Mouse (Mus musculus): Measurements from ENCODE around the gene Mtmr4.

Mtmr4 gene

DNA sequence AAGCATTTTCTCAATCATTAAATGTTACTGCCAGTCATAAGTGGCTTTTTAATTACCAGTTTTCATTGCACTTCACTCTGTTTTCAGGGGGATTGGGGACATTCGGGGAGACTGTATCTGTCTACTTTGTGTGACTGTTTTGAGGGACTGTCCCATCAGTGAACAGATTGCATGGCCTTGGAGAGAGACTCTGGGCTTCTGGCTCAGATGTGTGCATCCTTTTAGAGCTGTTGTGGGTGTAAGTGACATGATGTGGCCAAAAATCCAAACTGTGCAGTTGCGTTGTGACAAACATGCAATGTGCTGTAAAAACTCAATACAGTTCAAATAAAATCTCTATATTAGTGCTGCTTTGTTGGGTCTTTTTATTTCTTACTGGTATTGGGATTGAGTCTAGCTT is 24.0 kb downstream of the Mtmr4 start:
- no peak for DNase-seq

DNA sequence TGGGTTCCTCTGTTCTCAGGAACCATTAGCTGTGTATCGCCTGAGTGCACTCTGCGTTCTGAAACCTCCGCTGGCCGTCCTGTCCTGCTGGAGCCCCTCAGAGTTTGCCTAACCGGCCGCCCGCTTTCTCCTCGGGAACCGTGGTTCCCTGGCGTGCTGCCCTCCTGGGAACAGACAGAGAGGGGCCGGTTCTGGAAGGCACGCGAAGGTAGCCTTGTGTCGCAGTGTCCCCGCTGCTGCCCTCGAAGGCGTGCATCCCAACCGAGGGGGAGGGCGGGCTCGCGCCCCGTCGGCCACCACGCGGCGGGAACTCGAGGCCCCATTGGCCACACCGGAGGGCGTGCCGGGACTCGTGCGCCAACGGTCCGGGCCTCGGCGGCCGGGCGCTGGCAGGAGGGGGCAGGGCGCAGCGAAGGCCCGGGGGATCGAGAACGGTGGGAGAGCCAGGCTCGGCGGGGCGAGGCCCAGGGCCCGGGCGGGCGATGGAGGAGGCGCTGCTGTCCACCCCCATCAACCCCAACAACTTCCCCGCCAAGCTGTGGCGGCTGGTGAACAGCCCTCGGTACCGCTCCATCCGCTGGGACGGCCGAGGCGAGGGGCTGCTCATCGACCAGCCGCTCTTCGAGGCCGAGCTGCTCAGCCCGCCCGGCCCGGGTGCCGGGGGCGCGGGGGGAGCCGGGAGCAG is 25.0 kb downstream of the Mtmr4 start, which contains the start of gene Hsf5:
Gene Hsf5, plus strand, starts transcription at position 375 of the 685 bp plus-strand sequence.
- DNase-seq: no peak

DNA sequence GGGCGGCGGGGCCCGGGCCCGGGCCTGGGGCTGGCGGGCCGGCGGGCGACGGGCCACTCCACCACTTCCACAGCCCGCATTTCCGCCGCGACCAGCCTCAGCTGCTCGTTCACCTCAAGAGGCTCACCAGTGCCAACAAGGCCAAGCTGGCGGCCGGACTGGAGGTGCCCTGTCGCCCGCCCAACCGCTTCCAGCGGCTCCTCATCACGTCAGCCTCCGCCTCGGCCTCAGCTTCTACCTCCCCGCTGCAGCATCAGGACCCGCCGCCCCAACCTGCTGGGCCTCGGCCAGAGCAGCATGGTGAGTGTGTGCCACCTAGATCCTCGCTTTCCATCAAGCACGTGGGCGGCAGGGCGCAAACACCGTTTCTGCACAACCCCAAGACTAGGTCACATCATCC is 25.6 kb downstream of the Mtmr4 start:
- DNase-seq: no peak

DNA sequence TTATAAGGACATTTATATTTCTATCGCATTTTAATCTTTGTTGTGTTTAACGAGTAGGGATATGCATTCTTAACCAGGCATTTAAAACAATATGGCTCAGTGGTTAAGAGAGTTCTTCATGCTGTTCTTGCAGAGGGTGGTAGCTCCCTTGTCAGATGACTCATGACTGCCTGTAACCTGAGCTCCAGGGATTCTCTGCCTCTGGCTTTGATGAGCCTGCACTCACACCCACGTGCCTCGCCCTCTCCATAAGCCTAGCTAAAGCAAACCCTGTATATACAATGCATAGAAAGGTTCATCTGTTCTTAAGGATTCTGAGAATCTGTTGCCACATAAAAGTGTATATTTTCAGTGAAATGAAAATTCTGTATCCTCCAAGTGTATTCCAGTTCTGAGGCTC is 31.2 kb downstream of the Mtmr4 start:
- no peak for DNase-seq

DNA sequence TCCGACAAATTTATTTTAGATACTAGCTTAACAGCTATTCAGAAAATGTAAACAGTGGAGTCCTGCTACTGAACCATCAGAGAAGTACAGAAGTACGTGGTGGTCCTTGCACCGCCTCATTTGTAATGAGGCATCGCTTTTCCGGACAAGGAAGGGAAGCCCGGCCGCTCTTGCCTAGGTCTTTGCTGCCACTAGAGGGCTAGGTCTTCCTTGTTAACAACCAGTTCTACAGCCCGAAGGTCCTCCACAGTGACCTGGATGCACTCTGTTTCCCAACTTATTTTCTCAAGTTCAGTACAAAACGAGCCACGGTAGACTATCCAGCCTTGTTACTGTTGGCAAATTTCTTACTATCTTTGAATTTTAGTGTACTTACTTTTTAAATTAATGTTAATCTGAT is 37.9 kb downstream of the Mtmr4 start:
- DNase-seq: peak; percentile 69

DNA sequence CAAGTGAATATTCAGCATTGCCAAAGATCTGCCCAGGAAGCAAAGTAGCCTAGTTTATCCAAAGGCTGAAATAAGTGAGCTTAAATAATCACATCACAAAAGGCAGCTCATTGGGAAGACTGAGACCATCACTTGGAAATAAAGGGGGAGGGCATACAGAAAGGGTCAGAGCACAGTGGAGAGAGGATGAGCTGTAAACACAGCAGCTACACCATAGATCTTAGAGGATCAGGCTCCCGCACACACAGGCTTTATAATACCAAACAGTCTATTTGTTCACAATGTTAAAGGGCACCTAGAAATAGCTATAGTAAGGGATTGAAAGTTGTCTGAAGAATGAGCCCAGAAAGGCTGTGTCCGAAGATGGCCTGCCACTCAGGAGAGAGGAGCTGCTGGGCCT is 46.8 kb downstream of the Mtmr4 start:
- no peak for DNase-seq

DNA sequence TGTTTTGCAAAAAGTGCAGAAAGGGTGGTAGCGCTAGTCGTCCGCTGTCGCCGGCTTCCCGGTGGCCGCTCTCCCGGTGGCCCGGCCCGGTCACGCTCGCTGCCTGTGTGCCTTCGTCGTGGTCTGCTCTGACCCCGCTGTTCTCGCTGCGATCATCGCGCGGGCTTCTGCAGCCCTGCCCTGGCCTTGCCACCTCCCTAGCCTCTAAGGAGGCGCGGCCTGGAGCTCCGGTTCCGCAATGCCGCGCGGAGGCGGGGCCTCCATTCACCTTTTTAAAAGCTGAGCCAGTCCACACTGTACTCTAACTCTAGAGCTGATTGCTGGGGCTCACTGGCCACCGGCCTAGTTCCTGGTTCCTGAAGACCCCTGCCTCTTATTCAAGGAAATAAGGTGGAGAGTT is 47.2 kb downstream of the Mtmr4 start:
- DNase-seq: peak; percentile 81

DNA sequence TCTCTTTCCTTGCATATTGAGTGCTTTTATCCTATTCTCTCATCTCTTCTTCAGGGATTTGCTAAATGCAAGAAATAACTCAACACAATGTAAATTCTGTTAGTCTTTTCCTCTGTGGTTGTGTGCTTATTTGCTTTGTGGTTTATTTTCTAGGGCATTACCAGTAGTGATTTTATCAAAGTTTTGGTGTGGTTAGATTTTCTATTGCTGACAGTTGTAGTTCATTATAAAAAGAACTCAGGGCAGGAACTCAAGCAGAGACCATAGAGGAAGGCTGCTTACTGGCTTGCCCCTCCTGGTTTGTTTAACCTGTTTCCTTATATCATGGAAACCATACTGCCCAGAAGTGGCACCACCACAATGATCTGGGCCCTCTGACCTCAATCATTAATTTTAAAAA is 50.9 kb downstream of the Mtmr4 start:
- no peak for DNase-seq

DNA sequence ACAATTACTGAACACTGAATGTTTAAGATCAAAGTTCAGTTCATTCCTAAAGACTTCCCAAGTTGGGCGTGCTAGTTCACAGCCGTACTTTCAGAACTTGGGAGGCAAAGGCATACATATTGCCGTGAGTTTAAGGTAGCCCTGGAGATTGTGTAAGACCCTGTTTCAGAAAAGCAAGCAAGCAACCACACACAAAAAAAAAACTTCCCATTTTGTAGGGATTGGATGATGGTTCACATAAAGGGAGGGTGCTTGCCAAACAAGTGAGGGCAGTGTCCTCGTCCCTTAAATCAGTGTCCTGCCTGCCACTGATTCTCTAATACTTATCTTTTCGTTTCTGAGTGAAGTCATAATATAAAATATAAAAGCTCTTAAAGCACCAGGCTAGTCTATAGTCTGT is 62.7 kb downstream of the Mtmr4 start:
- no peak for DNase-seq

DNA sequence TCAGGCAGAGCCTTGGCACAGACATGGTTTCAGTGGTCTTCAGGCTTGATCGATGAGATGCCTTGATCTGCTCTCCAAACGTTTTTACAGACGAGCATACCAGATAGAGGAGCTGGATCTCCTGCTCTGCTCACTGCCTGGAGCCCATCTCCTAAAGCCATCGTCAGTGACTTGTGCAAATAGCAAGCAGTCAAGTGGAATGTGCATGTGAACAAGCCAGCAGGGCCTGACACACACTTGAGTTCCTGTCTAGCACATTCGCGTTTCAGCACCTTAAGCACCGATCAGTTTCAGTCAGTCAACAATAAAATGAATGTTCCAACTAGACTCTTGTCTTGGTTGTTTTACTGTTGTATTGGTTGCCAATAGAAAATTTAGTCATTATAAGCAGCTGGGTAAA is 67.3 kb downstream of the Mtmr4 start:
- no peak for DNase-seq

DNA sequence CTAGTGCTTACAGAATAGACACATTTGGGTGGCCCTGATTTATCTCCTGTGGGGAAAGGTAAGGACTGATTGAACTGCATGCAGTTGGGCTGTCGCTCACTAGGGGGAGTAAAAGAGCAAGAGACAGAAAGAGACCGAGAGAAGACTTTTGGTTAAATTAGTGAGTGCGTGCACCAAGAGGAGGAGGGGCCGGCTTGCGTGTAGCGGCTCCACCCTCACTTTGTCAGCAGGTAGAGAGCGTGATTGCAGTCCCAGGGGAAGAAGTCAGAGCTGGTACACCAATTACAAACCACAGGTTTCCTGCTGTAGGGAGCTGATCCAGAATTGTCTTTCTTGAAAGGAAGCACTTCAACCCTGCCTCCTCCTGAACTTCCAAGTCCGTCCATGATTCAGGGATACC is 70.4 kb downstream of the Mtmr4 start, which contains the start of gene Rnf43:
Gene Rnf43, plus strand, starts transcription at position 316 of the 400 bp plus-strand sequence.
- DNase-seq: peak; percentile 92

DNA sequence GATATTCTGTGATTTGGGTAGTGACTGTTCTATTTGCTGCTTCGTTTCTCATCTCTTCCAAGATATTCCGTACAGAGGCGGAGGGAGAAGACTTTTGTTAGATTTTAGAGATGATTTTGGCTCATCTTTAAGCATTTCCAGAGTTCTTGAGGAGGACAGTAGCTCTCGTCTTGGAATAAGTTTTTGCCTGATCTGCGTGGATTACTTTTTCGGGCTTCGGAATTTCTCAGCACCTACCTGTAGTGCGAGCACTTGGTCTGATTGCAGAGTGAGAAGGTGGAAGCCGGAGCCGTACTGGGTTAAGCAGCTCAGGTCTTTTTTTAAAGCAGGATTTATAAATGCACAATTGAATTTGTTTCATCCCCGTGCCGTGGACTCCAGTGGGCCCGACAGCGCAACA is 70.9 kb downstream of the Mtmr4 start:
- DNase-seq: no peak

DNA sequence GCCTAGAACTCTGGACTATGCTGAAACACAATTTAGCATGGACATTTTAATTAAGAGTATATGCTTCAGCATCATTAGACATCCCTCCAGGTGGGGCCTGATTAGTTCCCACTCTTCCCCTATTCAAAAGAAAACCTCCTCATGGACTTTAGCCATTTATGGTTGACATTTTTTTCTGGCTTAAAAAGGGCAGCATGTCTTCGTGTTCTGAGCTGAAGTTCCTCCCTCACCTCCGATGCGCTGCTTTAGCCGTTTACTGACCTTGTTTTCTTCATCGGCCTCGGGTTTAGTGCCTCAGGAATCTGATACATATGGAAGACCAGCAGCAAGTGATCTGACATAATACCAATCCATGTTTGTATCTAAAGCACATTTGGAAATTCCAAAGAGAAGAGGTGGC is 72.0 kb downstream of the Mtmr4 start:
- no peak for DNase-seq

DNA sequence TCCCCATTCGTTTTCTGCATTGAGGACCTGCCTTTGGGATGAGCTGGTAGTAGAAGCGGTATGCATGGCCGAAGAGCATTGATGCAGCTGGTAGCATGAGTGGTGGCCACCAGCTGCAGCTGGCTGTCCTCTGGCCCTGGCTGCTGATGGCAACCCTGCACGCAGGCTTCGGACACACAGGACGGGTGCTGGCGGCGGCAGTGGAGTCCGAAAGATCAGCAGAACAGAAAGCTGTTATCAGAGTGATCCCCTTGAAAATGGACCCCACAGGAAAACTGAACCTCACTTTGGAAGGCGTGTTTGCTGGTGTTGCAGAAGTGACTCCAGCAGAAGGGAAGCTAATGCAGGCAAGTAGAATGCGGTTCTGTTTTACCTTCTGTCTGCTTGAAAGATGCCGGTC is 72.6 kb downstream of the Mtmr4 start:
- no peak for DNase-seq

DNA sequence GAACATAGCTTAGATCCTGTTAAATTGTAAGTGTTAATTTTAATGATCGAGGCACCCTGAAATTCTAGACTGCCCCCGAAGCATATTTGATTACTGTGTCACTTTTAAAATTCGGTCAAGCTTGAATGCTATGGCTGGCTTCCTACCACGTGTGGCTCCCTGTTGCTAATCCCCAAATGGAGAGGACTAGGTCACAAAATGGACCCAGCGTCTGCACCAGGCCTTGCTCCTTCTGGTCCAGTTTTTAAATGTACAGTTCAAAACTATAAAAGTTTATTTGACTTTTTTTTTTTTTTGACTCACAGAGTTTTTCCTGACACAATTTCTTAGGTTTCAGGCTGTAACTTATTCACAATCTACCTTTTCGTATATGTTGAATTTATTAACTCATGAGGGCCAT is 73.3 kb downstream of the Mtmr4 start:
- DNase-seq: no peak

DNA sequence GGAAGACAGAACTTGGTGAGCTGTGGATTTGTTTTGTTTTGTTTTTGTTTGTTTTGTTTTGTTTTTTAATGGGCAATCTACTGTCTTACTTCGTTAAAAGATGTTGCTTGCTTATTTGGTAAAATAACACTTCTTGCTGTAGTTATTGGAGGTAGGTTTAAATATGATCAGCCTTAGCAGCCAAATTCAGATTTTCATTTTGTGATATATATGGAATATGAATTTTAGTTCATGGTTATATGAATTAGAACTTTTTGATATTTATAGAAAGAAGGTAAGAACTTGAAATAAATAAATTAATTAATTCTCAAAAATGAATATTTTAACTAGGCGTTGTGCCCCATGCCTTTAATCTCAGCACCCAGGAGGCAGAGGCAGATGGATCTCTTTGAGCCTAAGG is 73.7 kb downstream of the Mtmr4 start:
- DNase-seq: no peak
